ENCODE assay signal across 15 mouse cellular contexts in genomic region chr17:23755689-23756088, GRCm38 (mm10). TPM values are rescaled to one million over a fixed set of nuclear protein-coding genes. Genes with fewer than 3 reads are reported as not detected.
DNase-seq lines count a peak whose midpoint lies in the region; ATAC-seq and TF ChIP-seq lines count a peak whose summit lies in the region.
"Had no signal": no experiment of that assay in that cellular context is flagged by ENCODE, and none has a peak within 500 bp of the region (broad histone marks: within the 10 kb centered on the region; RNA-seq: fewer than 3 reads in every experiment).

No protein-coding gene starts in this region.

- H3K27ac ChIP-seq in liver, adult 2 months (replicated peaks; ENCODE audit: insufficient read depth, low read depth, low read length), result peak overlapping the region; percentile 73
- no peak overlapping the region for H3K27ac ChIP-seq in liver, embryonic 12.5 days
- no peak overlapping the region for H3K27ac ChIP-seq in ES-E14 (ENCODE audit: insufficient read depth, low read depth, low read length, poor library complexity, severe bottlenecking)
- H3K27ac ChIP-seq in kidney, postnatal 0 days, result no peak overlapping the region; the same call in 1 of the 2 replicates
- H3K27ac ChIP-seq: heart, embryonic 13.5 days; hindbrain, postnatal 0 days; limb, embryonic 15.5 days; midbrain, embryonic 10.5 days had no signal

- no peak for TF ChIP-seq CTCF in liver, adult 2 months (IDR thresholded peaks at IDR 0.05; ENCODE audit: low read depth, low read length)
- no peak for TF ChIP-seq CTCF in E14TG2a.4 (conservative IDR thresholded peaks at IDR 0.05; ENCODE audit: low read length)
- no peak for TF ChIP-seq CTCF in kidney, postnatal 0 days (IDR thresholded peaks at IDR 0.05; ENCODE audit: low read depth)

- no peaks in the 10 kb centered on the region for H3K79me2 ChIP-seq in liver, adult 2 months (ENCODE audit: control insufficient read depth, insufficient read depth, low read length)

- WGBS in liver, adult 2 months, result 85% methylated on average over 13 of the region's 13 CpGs
- WGBS in liver, embryonic 12.5 days (ENCODE audit: insufficient replicate concordance), result 63% methylated on average over 13 of the region's 13 CpGs
- 78% methylated on average over 13 of the region's 13 CpGs for WGBS in kidney, postnatal 0 days

- no peaks in the 10 kb centered on the region for H3K36me3 ChIP-seq in liver, adult 2 months (ENCODE audit: control insufficient read depth, insufficient read depth, low read length)
- H3K36me3 ChIP-seq in liver, embryonic 12.5 days, result peaks cover 67% of the 10 kb centered on the region
- H3K36me3 ChIP-seq in E14TG2a.4 (ENCODE audit: insufficient read depth, low read length) (peaks cover 47% of the 10 kb centered on the region), ES-E14 (ENCODE audit: control insufficient read depth, insufficient read depth, low read length, poor library complexity, severe bottlenecking) (peaks cover 35% of the 10 kb centered on the region)
- H3K36me3 ChIP-seq in kidney, postnatal 0 days (ENCODE audit: insufficient read depth, low read length), result peaks cover 58% of the 10 kb centered on the region

- H3K9ac ChIP-seq in liver, adult 2 months (ENCODE audit: low read depth, low read length), result 0 out of 2 replicates have a peak overlapping the region, but pooled peaks have one; percentile 17
- H3K9ac ChIP-seq in liver, embryonic 12.5 days, result no peak overlapping the region
- H3K9ac ChIP-seq in ES-E14 (ENCODE audit: insufficient read depth, low read depth, low read length, poor library complexity, severe bottlenecking), result peak overlapping the region; percentile 60; the same call in 1 of the 2 replicates
- no peak overlapping the region for H3K9ac ChIP-seq in kidney, postnatal 0 days (ENCODE audit: low read depth, low read length)
- H3K9ac ChIP-seq: heart, embryonic 13.5 days; limb, embryonic 15.5 days had no signal

- H3K4me1 ChIP-seq in liver, adult 2 months (ENCODE audit: control insufficient read depth, insufficient read depth, low read length), result no peaks in the 10 kb centered on the region
- no peaks in the 10 kb centered on the region for H3K4me1 ChIP-seq in liver, embryonic 12.5 days
- H3K4me1 ChIP-seq in E14TG2a.4 (replicated peaks; ENCODE audit: low read depth, low read length), result peaks cover 48% of the 10 kb centered on the region
- H3K4me1 ChIP-seq in ES-E14 (ENCODE audit: control insufficient read depth in 2 of 2, insufficient read depth in 2 of 2, low read length in 2 of 2, poor library complexity in 1 of 2), result peaks cover 0 to 26% of the 10 kb centered on the region in 2 experiments; a peak in 2 of 4 replicates
- no peaks in the 10 kb centered on the region for H3K4me1 ChIP-seq in kidney, postnatal 0 days (replicated peaks; ENCODE audit: insufficient read depth, low read length)
- H3K4me1 ChIP-seq: heart, embryonic 13.5 days; limb, embryonic 15.5 days; midbrain, embryonic 10.5 days had no signal

- H3K27me3 ChIP-seq in liver, adult 2 months (ENCODE audit: control insufficient read depth, insufficient read depth, low read length), result no peaks in the 10 kb centered on the region
- no peaks in the 10 kb centered on the region for H3K27me3 ChIP-seq in liver, embryonic 12.5 days (replicated peaks)
- no peaks in the 10 kb centered on the region for H3K27me3 ChIP-seq in E14TG2a.4 (ENCODE audit: insufficient read depth, low read length)
- no peaks in the 10 kb centered on the region for H3K27me3 ChIP-seq in kidney, postnatal 0 days (ENCODE audit: insufficient read depth, low read length)
- H3K27me3 ChIP-seq: heart, embryonic 13.5 days; limb, embryonic 15.5 days had no signal

- in situ Hi-C loops in ES-E14 (cut with MboI; ENCODE audit: low sequenced_read_pairs in 2 of 2, unreplicated experiment in 2 of 2), result no loop called here

- no peak for DNase-seq in liver, adult 2 months (ENCODE audit: extremely low read depth, low read depth, low spot score)
- no peak for DNase-seq in ES-E14 (ENCODE audit: low read depth, low spot score)
- peak; percentile 19 for DNase-seq in kidney, postnatal 0 days (ENCODE audit: low spot score)
- DNase-seq in frontal cortex, postnatal 25 days (ENCODE audit: low spot score in 2 of 2), result no peak
- DNase-seq: cerebellum, adult 11-12 months; thymus, postnatal 14 days had no signal

- peak overlapping the region; percentile 35; the same call in 1 of the 2 replicates for H3K4me3 ChIP-seq in liver, adult 2 months (ENCODE audit: insufficient read depth, low read depth, low read length)
- H3K4me3 ChIP-seq in liver, embryonic 12.5 days, result no peak overlapping the region
- H3K4me3 ChIP-seq in E14TG2a.4 (replicated peaks; ENCODE audit: low read length) (peak overlapping the region; percentile 70), ES-E14 (ENCODE audit: insufficient read depth in 1 of 2, low read depth in 1 of 2, low read length in 2 of 2, poor library complexity in 1 of 2, severe bottlenecking in 1 of 2) (peak overlapping the region in 1 of 2 experiments; percentile 53; a peak in 3 of 4 replicates)
- no peak overlapping the region for H3K4me3 ChIP-seq in kidney, postnatal 0 days (replicated peaks; ENCODE audit: low read depth, low read length)
- H3K4me3 ChIP-seq: heart, embryonic 13.5 days; limb, embryonic 15.5 days; midbrain, embryonic 10.5 days had no signal

- H3K9me3 ChIP-seq in liver, embryonic 12.5 days (replicated peaks), result no peaks in the 10 kb centered on the region
- H3K9me3 ChIP-seq in E14TG2a.4 (ENCODE audit: low read length) (no peaks in the 10 kb centered on the region), ES-E14 (ENCODE audit: control insufficient read depth, insufficient read depth, low read depth, low read length) (no peaks in the 10 kb centered on the region)
- H3K9me3 ChIP-seq in kidney, postnatal 0 days (replicated peaks; ENCODE audit: low read length), result no peaks in the 10 kb centered on the region
- H3K9me3 ChIP-seq: heart, embryonic 13.5 days; limb, embryonic 15.5 days; midbrain, embryonic 10.5 days had no signal

- no peak; the same call in 1 of the 2 replicates for ATAC-seq in liver, embryonic 12.5 days
- ATAC-seq in kidney, postnatal 0 days (replicated peaks; ENCODE audit: low FRiP score, low read depth), result no peak
- ATAC-seq in megakaryocyte-erythroid progenitor cell, adult 5-6 weeks (replicated peaks; ENCODE audit: low FRiP score, low TSS enrichment, poor library complexity, severe bottlenecking), result no peak
- ATAC-seq: CD4-positive, CD25-positive, alpha-beta regulatory T cell, adult 4 months; hindbrain, postnatal 0 days had no signal

- TF ChIP-seq POLR2A in liver, adult 2 months (IDR thresholded peaks at IDR 0.05; ENCODE audit: extremely low read depth, insufficient read depth, low read length), result no peak

- H3K4me2 ChIP-seq in liver, embryonic 12.5 days, result no peak overlapping the region
- no peak overlapping the region for H3K4me2 ChIP-seq in kidney, postnatal 0 days (ENCODE audit: low read length)
- H3K4me2 ChIP-seq: heart, embryonic 13.5 days; limb, embryonic 15.5 days had no signal

TF ChIP-seq in ES-E14, 5 proteins besides CTCF, POLR2A, EP300 and RAD21 (continues in another document):
- TF ChIP-seq HCFC1 (IDR thresholded peaks at IDR 0.05; ENCODE audit: borderline replicate concordance, insufficient read depth, low read length) (no peak), ZC3H11A (IDR thresholded peaks at IDR 0.05; ENCODE audit: borderline replicate concordance, low read depth, low read length) (no peak)

RNA-seq across cellular contexts. Expression of gene Kremen2, which starts 10.1 kb away (rescaled TPM):
- not detected in 2 replicates for total RNA-seq in liver, adult 2 months (2014; rRNA removed)
- polyA plus RNA-seq in liver, adult 2 months (2012; rRNA removed), result 0.06 TPM in 1 of 2 replicates, not detected in the other
- polyA plus RNA-seq in liver, embryonic 12.5 days (2016; fragmentation: Nextera tagmentation; extraction: Ambion mirVana), result 0.17 and 0.55 TPM in 2 replicates
- total RNA-seq in ES-E14 (2012; rRNA removed), result 2.5 and 4.3 TPM in 2 replicates
- polyA plus RNA-seq in kidney, postnatal 0 days (2015; fragmentation: Nextera tagmentation; extraction: Ambion mirVana), result 0.29 and 0.52 TPM in 2 replicates
- total RNA-seq in megakaryocyte-erythroid progenitor cell, adult 5-6 weeks (2014; fragmentation: Nextera tagmentation), result 0.52 TPM in 1 of 2 replicates, not detected in the other
- not detected in 2 replicates for total RNA-seq in megakaryocyte-erythroid progenitor cell, adult 5-6 weeks (2017)
- total RNA-seq: gastrocnemius, adult 8-10 months had no signal

RNA-seq across cellular contexts. Expression of gene Paqr4, which starts 15.0 kb away (rescaled TPM):
- 1.3 and 1.6 TPM in 2 replicates for total RNA-seq in liver, adult 2 months (2014; rRNA removed)
- 3.1 and 3.7 TPM in 2 replicates for polyA plus RNA-seq in liver, adult 2 months (2012; rRNA removed)
- polyA plus RNA-seq in liver, embryonic 12.5 days (2016; fragmentation: Nextera tagmentation; extraction: Ambion mirVana), result 7.4 and 8.4 TPM in 2 replicates
- total RNA-seq in ES-E14 (2012; rRNA removed), result 2.8 and 4.0 TPM in 2 replicates
- polyA plus RNA-seq in kidney, postnatal 0 days (2015; fragmentation: Nextera tagmentation; extraction: Ambion mirVana), result 16.0 and 17.9 TPM in 2 replicates
- 7.2 and 13.3 TPM in 2 replicates for total RNA-seq in megakaryocyte-erythroid progenitor cell, adult 5-6 weeks (2014; fragmentation: Nextera tagmentation)
- 6.2 and 11.6 TPM in 2 replicates for total RNA-seq in megakaryocyte-erythroid progenitor cell, adult 5-6 weeks (2017)

RNA-seq across cellular contexts. Expression of gene Flywch1, which starts 15.7 kb away (rescaled TPM):
- 11.1 and 12.6 TPM in 2 replicates for total RNA-seq in liver, adult 2 months (2014; rRNA removed)
- 13.8 and 14.2 TPM in 2 replicates for polyA plus RNA-seq in liver, adult 2 months (2012; rRNA removed)
- polyA plus RNA-seq in liver, embryonic 12.5 days (2016; fragmentation: Nextera tagmentation; extraction: Ambion mirVana), result 22.4 and 22.6 TPM in 2 replicates
- total RNA-seq in ES-E14 (2012; rRNA removed), result 31.6 and 35.1 TPM in 2 replicates
- polyA plus RNA-seq in kidney, postnatal 0 days (2015; fragmentation: Nextera tagmentation; extraction: Ambion mirVana), result 74.6 and 74.7 TPM in 2 replicates
- total RNA-seq in megakaryocyte-erythroid progenitor cell, adult 5-6 weeks (2014; fragmentation: Nextera tagmentation), result 7.6 and 11.7 TPM in 2 replicates
- total RNA-seq in megakaryocyte-erythroid progenitor cell, adult 5-6 weeks (2017), result 12.5 and 15.4 TPM in 2 replicates

RNA-seq across cellular contexts. Expression of gene Pkmyt1, which starts 29.6 kb away (rescaled TPM):
- total RNA-seq in liver, adult 2 months (2014; rRNA removed), result 0.18 and 1.0 TPM in 2 replicates
- 1.6 and 2.6 TPM in 2 replicates for polyA plus RNA-seq in liver, adult 2 months (2012; rRNA removed)
- polyA plus RNA-seq in liver, embryonic 12.5 days (2016; fragmentation: Nextera tagmentation; extraction: Ambion mirVana), result 41.1 and 42.1 TPM in 2 replicates
- 24.1 and 41.3 TPM in 2 replicates for total RNA-seq in ES-E14 (2012; rRNA removed)
- 21.1 and 24.5 TPM in 2 replicates for polyA plus RNA-seq in kidney, postnatal 0 days (2015; fragmentation: Nextera tagmentation; extraction: Ambion mirVana)
- 40.3 and 43.8 TPM in 2 replicates for total RNA-seq in megakaryocyte-erythroid progenitor cell, adult 5-6 weeks (2014; fragmentation: Nextera tagmentation)
- 8.1 and 10.6 TPM in 2 replicates for total RNA-seq in megakaryocyte-erythroid progenitor cell, adult 5-6 weeks (2017)

RNA-seq across cellular contexts. Expression of gene Flywch2, which starts 30.2 kb away (rescaled TPM):
- 1.5 and 1.8 TPM in 2 replicates for total RNA-seq in liver, adult 2 months (2014; rRNA removed)
- polyA plus RNA-seq in liver, adult 2 months (2012; rRNA removed), result 1.5 and 2.6 TPM in 2 replicates
- 2.9 and 3.6 TPM in 2 replicates for polyA plus RNA-seq in liver, embryonic 12.5 days (2016; fragmentation: Nextera tagmentation; extraction: Ambion mirVana)
- 8.0 and 10.8 TPM in 2 replicates for total RNA-seq in ES-E14 (2012; rRNA removed)
- 40.9 and 46.8 TPM in 2 replicates for polyA plus RNA-seq in kidney, postnatal 0 days (2015; fragmentation: Nextera tagmentation; extraction: Ambion mirVana)
- 3.1 and 5.6 TPM in 2 replicates for total RNA-seq in megakaryocyte-erythroid progenitor cell, adult 5-6 weeks (2014; fragmentation: Nextera tagmentation)
- not detected in 2 replicates for total RNA-seq in megakaryocyte-erythroid progenitor cell, adult 5-6 weeks (2017)
- total RNA-seq: gastrocnemius, adult 8-10 months had no signal

Comparison
In these comparisons a context has a peak if more than half of its experiments do, and no peak if none do; other contexts are left out.
1. H3K4me3 ChIP-seq: peak in liver, adult 2 months (single experiment) and E14TG2a.4 (single experiment); none in liver, embryonic 12.5 days (single experiment) and kidney, postnatal 0 days (single experiment).
2. H3K9ac ChIP-seq: peak in liver, adult 2 months (single experiment) and ES-E14 (single experiment); none in liver, embryonic 12.5 days (single experiment) and kidney, postnatal 0 days (single experiment).